Mouse (Mus musculus): ENCODE data around the gene Arl11.
A peak's percentile ranks its signal among the peaks of the same experiment; 100 is the strongest.
"Not testable (repeated sequence)": the region's sequence is repeated elsewhere in the genome, so short reads cannot be mapped to it uniquely, and the experiment has no call there.

Arl11 gene

DNA sequence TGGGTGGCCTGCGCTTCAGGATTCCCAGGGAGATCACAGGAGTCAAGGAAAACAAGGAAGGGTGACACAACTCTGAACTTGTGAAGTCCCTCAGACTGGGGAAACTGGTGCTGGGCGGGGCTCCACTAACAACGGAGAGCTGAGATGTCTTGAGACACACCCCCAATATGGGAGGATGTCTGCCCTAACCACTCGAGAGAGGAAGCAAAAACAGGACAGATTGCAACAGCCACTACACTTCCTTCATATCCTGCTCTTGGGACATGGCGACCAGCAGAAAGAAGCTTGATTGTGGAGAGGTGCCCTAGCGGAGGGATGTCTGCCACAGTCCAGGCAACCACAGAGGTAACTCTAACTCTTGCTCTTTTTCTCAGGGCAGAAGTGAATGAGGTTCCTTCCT is at the start of gene Arl11:
Gene Arl11 (plus strand): TSS at position 161 of the 400 bp plus-strand sequence.
- no peak for DNase-seq (ENCODE audit: inconsistent ontology term)

DNA sequence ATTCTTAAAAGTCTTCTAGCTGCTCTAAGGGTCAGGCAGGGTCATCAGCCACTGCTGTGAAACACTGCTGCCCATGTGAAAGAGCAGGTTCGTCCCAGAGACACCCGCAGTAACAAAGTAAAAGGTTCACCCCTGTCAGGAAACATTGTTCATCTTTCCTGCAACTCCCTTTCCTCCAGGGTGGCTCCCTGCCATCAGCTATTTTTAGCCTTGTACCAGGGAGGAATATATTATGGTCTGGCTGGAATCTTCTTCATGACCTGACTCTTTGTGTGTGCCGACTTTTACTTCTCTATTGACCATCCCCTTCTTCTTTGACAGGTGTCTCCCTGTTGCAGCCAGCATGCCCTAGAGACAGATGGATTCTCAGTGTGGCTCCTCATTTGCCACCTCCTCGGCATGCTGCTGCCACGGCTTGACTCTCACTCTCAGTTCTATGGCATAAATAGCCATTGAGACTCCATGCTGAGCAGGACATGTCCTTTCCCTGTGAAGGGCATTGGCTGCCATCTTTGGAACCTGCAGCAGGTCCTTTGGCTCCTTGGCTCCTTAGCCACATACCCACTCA is 41.6 kb upstream of the Arl11 start:
- DNase-seq (ENCODE audit: inconsistent ontology term), result no peak

DNA sequence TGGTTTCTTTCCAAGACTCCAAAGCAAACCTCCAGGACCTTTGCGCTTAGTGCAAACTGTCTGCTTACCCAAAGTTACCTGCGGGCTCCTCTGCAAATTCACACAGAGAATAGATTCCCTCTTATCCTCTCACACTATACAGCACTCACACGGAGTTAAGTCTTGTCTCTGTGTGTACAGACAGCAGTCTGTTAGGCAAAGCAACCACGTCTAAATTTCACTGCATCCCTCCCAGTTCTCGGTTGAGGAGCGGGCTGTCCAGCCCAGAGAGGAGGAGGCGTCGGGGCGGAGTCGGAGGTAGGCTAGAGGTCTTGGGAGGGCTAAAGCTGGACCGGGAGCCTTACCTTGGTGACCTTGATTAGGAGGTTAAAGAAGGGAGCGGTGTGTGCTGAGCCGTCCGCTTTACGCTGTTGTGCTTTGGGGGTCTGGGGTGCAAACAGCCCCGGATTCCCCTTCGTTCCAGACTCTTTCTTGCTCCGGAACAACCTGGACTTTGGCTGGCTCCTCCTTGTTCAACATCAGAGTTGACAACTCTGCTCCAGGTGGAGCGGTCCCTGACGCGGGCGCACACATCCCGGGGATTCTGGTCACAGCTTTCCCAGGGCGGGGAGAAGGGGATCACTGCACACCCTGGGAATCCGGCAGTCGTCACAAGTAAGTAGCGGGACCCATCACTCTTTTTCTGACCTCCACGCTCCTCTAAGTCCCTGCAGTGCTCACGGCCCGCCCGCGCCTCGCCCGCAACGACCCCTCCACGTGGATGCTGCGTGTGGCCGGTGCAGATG is 34.9 kb upstream of the Arl11 start:
- DNase-seq (ENCODE audit: inconsistent ontology term), result no peak

- no peak for DNase-seq (ENCODE audit: inconsistent ontology term)
These were observed 32.3 kb upstream of the Arl11 start for GRCm38 (mm10) chr14:61277285-61277684.

GRCm38 (mm10) chr14:61278676-61279300 is 30.8 kb upstream of the Arl11 start:
- no peak for DNase-seq (ENCODE audit: inconsistent ontology term)

DNA sequence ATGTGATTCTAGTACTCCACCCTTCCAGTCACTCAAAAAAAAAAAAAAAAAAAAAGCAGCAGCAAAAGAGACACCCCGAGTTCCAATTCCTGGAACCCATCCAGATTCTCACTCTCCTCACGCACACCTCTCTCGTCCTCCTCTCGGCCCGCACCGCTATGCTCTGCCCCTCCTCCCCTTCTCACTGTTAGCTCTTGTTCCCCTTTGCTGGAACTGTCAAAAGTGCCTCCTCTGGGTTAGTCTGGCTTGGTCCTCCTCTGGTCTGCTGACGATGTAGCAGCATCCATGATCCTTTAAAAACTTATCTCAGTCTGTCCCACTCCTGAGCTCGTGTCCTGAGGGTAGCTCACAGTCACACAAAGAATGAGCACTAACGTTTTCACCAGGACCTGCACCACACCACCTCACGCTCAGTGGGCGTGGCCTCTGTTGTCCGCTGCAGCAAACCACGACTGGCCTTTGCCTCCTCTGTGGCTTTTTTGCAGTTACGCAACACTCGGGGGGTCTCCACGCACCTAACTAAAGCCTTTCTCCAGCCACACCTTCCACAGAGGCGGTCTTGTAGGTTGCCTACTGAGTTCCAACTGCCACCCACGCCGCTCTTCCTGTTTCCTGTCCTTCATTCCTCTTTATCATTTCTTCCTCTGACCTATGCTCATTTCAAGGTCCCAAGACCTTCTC is 20.8 kb upstream of the Arl11 start:
- no peak for DNase-seq (ENCODE audit: inconsistent ontology term)

GRCm38 (mm10) chr14:61290664-61291063 is 18.9 kb upstream of the Arl11 start:
- DNase-seq (ENCODE audit: inconsistent ontology term), result no peak

DNA sequence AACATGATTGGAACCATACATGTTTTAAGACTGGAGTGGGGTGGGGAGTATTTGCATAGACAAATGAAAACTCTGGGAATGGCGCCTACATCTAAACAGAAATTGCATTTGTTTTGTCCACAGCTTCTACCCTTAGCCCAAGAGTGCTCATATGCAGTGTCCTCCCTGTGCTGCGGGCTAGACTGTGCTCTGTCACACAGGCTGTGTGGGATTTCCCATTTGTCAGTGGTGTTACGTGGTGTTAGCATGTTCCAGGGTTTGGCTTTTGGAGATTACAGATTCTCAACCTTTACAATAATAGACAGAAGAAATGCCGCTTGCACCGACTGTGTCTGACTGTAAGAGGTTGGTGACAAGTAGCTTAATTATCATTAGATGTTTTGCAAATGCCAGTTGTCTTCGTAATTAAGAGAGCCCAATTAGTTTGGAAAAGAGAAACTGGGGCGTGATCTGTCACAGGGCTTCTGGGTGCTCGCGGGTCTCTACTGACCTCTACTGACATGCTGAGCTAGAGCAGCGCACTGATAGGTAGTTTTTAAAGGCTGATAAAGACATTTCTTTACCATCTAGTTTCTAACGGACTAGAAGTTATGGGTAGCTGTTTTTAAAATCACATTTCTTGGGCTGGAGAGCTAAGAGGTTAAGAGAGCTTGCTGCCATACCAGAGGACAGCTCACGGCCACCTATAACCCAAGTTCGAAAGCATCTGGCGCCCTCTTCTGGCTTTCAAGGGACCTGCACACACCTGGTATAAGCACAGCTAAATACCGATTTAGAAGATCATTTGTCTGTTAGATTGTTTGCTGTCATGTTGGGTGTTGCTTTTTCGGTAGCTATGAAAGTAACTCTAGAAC is 15.4 kb upstream of the Arl11 start:
- DNase-seq (ENCODE audit: inconsistent ontology term), result peak; percentile 80

DNA sequence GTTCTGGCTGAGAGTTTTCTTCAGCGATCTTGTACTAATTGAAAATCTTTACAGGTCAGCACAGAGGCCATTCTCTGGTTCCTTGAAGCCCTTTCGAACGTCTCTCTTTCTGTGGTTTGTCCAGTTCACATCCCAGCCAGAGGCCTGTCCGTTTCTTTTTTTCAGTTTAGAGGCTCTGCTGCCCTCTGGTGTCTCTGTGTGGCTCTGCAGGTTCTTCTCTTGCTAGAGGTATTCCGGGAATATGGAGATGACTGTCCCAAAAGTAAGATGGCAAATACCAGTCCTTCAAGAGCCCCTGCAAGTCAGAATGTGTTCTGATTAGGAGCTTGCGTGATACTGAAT is 14.8 kb upstream of the Arl11 start:
- DNase-seq (ENCODE audit: inconsistent ontology term), result peak; percentile 76

DNA sequence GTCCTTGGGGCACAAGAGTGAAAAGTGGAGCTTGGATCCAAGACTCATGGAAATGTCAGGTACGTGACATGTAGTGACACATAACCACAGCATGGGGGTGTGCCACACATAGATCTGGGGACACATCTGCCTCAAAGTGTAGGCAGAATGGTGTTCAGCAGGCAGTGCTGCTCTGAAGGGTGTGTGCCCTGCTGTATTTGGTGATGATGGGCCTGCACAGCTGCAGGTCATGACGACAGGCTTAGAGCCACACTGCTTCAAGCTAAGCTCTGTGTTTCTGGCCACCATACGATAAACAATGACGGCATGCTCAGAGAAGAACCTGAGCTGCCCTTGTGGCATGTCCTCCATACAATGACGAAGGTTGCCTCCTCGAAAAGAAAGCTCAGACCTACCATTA is 9.7 kb upstream of the Arl11 start:
- DNase-seq (ENCODE audit: inconsistent ontology term), result no peak

DNA sequence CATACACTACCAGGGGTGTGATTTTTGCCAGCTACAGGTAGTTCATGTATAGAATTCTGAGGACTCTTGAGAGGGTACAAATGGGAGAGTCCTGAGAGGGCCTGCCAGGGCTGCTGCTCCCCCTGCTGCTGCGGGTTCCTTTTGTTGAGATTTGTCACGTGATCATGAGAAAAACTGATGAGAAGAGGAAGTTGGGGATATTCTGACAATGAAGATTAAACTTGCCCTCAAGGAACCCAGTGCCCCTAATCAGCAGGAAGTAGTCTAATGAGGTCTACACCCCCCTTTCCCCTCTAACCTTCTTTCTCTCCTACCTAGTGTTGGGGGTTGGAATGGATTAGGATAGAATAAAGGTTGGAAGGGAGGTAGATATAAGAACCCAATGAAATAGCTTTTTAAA is 8.2 kb upstream of the Arl11 start:
- no peak for DNase-seq (ENCODE audit: inconsistent ontology term)

GRCm38 (mm10) chr14:61302428-61302827 is 7.1 kb upstream of the Arl11 start:
- no peak for DNase-seq (ENCODE audit: inconsistent ontology term)

GRCm38 (mm10) chr14:61303969-61304609 is 5.5 kb upstream of the Arl11 start:
- no peak for DNase-seq (ENCODE audit: inconsistent ontology term)

- DNase-seq (ENCODE audit: inconsistent ontology term), result no peak
These were observed 651 bp downstream of the Arl11 start for GRCm38 (mm10) chr14:61310036-61310772.

GRCm38 (mm10) chr14:61310963-61311362 is 1.4 kb downstream of the Arl11 start:
- no peak for DNase-seq (ENCODE audit: inconsistent ontology term)

- peak; percentile 22 for DNase-seq (ENCODE audit: inconsistent ontology term)
These were observed 7.3 kb downstream of the Arl11 start for GRCm38 (mm10) chr14:61316861-61317260.

DNA sequence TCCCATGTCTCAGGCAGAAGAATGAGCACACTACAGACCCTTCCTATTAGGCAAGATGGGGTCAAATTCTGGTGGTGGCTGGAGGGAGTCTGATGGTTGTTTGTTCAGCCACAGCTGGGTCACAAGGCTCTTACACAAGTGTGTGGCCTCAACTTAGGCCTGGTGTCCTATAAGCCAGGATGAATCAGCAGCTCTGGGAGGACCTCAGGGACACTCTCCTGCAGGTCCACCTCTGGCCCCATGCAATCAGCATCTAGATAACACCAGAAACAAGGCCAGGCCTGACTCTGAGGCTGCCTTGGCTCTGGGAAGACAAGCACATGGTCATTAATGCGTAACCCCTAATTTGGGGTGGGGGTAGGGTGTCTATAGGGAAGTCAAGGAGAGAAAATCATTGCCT is 11.2 kb downstream of the Arl11 start:
- DNase-seq (ENCODE audit: inconsistent ontology term), result no peak

DNA sequence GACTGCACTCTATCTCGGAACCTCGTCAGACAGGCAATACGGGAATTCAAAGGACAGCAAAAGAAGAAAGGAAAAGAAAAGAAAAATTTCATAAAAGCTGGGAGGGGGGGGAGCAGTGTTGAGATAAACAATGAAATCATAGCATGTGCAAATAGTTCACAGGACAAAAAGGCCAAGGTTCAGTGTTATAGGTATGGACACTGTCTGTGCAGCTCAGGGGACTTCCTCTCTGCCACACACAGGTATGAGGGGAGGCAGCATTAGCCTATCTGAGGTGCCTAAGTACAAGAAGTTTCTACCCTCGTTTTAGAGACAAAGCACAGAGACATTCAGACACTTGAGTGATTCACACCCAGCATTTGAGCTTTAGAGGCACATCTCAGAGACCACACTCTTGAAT is 11.6 kb downstream of the Arl11 start:
- no peak for DNase-seq (ENCODE audit: inconsistent ontology term)

DNA sequence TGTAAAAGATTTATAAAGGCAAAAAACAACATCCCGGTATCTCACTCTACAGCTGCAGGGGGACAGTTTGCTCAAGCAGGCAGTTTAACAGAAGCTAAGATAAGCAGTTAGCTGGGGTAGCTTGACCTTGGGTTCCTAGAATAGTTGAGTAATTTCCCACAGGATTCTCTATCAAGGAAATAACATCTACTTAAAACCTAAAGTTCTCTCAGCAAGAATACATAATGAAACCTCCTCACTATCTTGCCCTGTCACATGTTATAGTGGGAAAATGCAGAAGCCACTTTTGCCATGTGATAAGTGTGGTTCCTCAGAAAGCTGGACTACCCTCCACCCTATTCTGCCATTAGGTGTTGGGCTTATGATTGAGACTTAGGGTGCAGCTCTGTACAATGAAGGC is 13.2 kb downstream of the Arl11 start:
- DNase-seq (ENCODE audit: inconsistent ontology term), result no peak

DNA sequence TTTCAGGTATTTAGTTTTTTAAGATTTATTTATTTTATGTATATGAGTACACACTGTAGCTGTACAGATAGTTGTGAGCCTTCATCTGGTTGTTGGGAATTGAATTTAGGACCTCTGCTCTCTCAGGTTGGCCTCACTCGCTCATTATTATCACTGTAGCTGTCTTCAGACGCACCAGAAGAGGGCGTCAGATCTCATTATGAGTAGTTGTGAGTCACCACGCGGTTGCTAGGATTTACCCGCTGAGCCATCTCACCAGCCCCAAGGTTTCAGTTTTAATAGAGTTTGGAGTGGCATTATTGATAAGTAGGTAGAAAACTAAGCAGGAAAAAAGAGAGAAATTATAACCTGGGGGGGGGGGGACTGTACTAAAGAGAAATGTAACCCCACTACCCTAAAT is 17.5 kb downstream of the Arl11 start:
- not testable (repeated sequence) for DNase-seq (ENCODE audit: inconsistent ontology term)

All from Muller cell, postnatal 12 days (primary cell).